Mouse (Mus musculus) activated CD4-positive, CD25-positive, alpha-beta regulatory T cell, adult 4 months (primary cell): ENCODE results near the gene Ptprcap. TPM values are rescaled to one million over a fixed set of nuclear protein-coding genes. Genes with fewer than 3 reads are reported as not detected.
A peak's percentile ranks its signal among the peaks of the same experiment; 100 is the strongest.

Experiments used
- ATAC-seq: one replicate; pipeline ENCODE4 v1.8.0; 2017
- polyA plus RNA-seq, 2 experiments: library from polyadenylated mRNA; unstranded; fragments of 100-300 nt; shearing (Covaris generic); gene quantifications; one replicate each; pipeline ENCODE4 v1.2.1; 2017

Ptprcap gene
- polyA plus RNA-seq, 2 experiments from 2014 or later, result 1,013 to 1,027 TPM

DNA sequence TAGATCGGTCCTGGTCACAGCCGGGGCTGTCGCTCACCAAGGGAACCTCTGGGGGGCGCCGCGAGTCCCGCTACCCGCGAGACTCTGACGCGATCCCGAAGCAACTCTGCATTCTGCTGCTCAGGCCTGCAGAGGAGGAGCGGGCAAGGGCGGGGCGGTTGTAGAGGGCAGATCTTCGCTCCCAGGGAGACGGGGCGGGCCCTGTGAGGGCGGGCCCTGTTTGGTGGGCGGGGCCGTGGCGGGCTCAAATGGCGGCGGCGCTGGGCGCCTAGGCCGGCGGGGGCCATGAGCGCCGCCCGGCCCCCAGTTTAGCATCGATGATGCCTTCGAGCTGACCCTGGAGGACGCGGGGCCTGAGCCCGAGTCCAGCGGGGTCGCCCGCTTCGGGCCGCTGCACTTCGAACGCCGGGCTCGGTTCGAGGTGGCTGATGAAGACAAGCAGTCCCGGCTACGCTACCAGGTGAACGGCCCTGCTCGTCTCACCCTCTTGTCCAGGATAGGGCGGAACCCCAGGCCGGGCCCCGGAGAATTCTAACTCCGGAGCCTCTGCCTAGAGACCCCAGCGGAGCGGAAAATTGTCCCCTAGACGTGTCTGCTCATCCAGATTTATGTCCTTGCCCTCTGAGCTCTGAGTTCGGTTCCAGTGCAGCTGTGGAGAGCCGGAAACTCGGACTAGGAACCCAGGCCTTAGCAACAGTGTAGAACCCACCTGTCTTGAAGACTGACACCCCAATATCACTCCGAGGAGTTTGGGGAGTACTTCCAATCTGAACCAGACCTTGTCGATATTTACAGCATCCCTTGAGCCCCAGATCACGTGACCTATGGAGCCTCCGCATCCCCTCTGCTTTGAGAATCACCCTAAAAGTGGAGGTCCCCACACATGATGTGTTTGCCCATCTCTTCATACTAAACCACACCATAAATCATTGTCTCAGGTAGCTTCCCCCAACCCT, 27.4 kb upstream of the Ptprcap start, which contains the start of gene Aip:
TSS of gene Aip (minus strand) at position 118 of the 956 bp plus-strand sequence.
- peak; percentile 71 for ATAC-seq

DNA sequence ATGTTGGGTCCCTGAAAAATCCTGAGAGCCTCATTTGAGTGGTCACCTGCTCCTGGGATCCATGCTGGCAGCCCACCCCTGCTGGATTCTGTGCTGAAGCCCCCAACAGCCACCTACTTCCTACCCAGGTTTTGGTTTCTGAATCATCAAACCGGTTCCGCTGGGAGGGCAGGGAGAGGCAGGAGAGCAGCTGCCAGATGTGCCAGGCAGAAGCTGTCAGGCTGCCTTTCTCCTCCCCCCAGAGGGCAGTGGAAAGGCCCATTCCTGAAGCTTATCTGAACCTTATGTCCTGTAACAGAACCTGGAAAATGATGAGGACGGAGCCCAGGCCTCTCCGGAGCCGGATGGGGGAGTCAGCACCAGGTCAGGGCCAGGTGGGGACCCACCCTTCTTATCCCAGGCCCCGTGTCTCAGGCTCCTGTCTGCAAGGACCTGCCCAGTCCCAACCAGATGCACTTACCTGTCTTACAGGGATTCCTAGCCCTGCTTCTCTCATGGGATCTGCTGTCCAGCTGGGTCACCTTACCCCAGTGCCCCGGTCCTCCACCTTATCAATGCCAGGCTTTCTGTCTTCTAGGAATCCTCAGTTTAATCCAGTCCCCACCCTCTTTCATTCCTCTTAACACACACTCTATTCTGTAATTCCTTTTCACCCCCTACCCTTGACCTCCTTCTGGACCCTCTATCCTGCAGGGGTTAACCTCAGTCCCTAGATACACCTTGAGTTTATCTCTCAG, 26.5 kb upstream of the Ptprcap start:
- ATAC-seq, result no peak

DNA sequence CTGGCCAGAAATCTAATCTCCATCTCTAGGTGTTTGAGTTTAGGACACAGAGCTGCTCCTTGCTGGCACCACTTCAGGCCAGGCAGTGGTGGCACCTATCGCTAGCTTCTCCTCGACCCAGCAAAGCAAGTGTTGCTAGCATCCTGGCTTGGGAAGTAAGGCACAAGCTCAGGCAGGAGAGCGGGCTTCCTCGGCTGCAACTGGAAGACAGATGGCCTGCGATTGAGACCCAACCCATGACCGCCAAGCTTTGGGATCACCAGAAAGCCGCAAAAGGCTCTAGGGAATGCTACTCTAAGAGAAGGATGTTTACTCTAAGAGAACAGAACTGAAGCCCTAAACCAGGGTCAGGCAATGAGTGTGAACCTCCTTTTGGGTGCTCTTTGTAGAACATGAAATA, 23.9 kb upstream of the Ptprcap start:
- no peak for ATAC-seq

DNA sequence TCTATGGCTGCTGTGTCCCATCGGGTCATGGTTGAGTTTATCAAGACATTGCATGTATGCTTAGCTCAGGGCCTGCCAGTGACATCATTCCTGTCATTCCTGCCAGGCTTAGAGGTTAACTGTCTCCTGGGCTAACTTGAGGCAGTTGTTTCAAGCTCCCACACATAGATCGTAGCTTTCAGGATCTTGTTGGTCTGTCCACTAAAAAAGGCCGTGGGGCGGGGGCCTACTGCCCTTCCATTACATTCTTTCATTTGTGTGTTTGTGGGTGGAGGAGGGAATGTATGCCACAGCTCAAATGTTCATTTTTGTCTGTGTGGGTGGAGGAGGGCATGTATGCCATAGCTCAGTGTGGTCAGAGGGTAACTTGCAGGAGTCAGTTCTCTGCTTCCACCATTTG, 23.3 kb upstream of the Ptprcap start:
- no peak for ATAC-seq

DNA sequence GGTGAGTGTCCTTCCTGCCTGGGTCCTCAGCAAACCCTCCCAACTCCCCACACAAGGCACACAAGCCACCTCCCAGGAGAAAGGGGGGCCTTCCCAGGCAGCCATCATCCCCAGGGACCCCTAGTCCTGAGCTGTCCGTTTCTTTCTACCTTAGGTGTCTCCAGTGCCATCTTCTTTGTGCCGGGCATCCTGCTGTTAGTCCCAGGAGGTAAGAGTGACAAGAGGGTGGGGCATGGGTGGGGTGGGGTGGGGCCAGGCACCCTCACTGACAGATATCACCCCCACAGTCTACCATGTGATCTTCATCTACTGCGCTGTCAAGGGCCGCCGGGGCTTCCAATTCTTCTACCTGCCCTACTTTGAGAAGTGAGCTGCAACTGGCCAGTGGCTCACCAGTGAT, 22.3 kb upstream of the Ptprcap start:
- no peak for ATAC-seq

DNA sequence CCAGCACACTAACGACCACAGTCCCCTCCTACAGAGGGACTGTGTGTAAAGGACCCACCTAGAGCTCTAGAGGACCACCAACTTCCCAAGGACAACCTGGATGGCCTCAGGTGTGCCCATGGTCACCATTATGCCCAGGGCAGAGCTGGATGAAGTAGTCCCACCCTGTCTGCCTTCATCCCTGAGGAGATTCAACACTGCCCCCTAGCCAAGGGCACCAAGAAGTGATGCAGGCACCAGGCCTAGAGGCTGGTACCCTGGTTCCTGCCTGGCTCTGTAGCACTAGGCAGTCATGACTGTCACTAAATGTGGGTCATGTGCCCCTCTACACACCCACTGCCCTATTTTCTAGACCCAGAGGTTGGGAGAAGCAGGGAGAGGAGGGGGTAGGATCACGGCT, 21.6 kb upstream of the Ptprcap start:
- ATAC-seq, result no peak

DNA sequence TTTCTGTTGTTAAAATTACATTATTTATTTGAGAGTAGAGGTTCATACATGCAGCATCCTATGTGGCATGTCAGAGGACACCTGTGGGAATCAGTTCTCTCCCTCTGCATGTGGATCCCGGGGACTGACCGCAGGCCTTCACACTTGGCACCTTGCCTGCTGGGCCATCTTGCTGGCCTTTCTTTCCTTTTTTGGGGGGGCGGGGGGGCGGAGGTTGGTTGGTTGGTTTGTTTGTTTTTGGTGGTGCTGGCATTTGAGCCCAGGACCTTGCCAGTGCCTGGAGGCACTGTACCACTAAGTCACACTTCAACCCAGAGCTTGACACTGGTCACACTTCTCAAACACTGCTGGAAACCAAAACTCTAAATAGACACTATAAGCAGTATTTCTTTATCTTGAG, 19.1 kb upstream of the Ptprcap start:
- no peak for ATAC-seq

DNA sequence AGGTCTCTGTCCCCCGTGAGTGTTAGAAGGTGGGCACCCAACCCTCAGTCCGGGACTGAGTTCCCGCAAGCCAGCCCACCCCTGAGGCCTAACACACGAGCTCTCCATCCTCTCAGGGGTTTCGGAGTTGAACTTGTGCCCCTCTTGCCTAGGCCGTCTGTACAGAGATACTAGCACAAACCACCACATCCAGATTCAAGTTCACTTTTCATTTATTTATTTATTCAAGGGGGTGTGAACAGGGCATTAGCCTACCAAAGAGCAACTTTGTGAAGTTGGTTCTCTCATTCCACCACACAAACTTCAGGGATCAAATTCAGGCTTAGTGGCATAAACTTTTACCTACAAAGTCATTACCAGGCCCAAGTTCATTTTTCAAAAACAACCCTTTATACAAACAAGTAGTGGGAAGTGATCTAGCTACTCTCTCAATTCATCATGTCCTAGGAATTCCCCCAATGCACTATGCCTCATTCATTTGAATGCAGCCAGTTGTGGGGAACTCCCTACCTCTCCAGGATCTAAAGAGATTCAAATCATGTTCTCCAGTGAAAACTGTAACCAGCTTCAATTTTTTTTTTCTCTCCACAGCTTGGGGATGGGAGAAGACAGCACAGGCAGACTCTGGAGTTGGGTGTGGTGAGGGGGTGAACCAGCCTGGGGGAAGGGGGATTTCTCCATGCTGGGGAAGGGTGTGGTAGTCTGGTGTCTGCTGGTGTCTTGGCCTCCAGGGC, 18.0 kb upstream of the Ptprcap start:
- ATAC-seq, result peak; percentile 77

DNA sequence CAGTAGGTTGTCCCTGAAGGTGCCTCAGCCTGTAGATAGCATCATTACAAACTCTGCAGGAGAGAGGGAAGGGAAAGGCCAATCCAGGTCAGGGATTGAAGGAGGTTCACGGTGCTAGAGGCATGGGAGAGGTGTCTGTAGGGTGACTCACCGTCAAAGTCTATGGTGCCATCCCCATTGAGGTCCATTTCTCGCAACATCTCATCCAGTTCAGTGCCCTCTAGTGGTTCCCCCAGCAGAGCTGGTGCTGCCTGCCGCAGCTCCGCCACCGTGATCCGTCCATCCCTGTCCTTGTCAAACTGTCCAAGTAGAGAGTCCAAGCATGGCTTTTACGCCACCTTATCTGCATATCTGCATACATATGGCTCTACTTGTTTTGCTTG, 17.4 kb upstream of the Ptprcap start:
- peak; percentile 75 for ATAC-seq

DNA sequence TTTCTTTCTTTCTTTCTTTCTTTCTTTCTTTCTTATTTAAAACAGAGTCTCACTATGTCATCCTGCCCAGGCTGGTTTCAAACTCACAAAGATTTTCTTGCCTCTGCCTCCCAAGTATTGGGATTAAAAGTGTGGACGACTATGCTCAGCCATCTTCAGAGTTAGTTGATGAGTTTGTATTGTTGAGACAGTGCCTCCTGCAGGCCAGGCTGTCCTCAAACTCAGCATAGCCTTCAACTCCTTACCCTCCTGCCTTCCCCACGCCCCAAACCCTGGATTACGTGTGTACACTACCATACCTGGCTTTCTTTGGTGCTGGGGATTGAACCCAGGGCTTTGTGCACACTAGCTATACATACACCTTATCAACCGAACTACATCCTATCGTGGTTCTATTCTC, 16.9 kb upstream of the Ptprcap start:
- no peak for ATAC-seq

DNA sequence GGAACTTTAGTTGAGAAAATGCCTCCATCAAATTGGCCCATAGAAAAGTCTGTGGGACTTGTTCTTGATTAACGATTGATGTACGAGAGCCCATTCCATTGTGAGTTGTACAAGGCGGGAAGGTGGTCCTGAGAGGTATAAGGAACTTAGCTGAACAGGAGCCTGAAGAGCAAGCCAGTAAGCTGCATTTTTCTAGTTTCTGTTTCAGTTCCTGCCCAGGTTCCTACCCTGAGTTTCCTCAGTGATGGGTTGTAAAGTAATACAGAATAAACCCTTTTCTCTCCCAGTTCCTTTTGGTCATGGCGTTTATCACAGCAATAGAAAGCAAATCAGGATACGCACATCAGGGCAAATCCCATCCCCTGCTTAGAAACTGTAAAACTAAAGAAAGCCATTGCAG, 15.5 kb upstream of the Ptprcap start:
- no peak for ATAC-seq

DNA sequence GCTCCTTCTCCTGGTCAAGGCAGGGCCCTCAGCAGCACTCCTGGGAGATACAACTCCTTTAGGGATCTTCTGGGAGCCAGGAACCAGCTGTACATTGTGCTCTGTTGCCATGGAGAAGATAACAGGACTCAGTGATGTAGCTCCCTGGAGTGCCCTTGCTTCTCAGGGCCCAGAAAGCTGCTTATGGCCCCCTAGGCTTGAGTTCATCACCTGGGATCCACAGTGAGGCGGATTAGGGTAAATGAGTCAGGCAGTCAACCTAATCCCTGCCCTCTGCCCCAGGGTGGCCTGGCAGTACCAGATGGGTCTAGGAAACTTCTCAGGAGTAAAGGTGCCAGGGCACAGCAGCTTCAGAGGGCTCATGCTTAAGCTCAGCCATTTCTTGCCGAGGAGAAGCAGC, 14.0 kb upstream of the Ptprcap start, which contains the start of gene Gpr152:
TSS of gene Gpr152 (plus strand) at position 342 of the 400 bp plus-strand sequence.
- ATAC-seq, result no peak

DNA sequence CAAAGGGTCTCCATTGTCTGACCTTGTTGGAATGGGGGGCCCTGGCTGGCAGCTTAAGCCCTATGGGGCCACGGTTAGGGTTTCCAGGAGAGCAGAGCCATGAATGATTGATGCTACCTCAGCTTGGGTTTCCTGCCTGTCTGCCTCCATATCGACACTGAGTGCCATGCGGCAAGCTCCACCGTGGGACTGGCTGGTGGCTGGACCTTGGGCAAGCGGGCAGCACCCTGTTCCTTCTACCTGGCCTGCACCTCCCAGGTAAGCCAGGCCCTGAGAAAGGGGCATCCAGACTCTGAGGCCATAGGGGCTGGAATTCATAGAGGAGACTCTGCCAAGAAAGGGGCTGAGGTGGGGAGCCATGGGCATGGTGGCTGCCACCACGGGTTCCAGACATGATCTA, 13.3 kb upstream of the Ptprcap start:
- ATAC-seq, result no peak

DNA sequence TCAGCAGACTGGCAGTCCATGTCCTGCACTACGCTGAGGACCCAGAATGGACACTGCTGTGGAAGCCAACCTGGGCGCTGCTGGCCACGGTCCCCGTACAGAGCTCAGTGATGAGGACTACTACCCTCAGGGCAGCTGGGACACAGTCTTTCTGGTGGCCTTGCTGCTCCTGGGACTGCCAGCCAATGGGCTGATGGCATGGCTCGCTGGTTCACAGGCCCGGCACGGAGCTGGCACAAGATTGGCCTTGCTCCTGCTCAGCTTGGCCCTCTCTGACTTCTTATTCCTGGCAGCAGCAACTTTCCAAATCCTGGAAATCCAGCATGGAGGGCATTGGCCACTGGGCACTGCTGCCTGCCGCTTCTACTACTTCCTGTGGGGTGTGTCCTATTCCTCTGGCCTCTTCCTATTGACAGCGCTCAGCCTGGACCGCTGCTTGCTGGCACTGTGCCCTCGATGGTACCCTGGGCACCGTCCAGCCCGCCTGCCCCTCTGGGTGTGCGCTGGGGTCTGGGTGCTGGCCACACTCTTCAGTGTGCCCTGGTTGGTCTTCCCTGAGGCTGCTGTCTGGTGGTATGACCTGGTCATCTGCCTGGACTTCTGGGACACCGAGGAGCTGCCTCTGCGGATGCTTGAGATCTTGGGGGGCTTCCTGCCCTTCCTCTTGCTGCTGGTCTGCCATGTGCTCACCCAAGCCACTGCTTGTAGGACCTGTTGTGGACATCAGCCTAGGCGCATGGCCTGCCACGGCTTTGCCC, 10.8 kb upstream of the Ptprcap start:
- no peak for ATAC-seq

DNA sequence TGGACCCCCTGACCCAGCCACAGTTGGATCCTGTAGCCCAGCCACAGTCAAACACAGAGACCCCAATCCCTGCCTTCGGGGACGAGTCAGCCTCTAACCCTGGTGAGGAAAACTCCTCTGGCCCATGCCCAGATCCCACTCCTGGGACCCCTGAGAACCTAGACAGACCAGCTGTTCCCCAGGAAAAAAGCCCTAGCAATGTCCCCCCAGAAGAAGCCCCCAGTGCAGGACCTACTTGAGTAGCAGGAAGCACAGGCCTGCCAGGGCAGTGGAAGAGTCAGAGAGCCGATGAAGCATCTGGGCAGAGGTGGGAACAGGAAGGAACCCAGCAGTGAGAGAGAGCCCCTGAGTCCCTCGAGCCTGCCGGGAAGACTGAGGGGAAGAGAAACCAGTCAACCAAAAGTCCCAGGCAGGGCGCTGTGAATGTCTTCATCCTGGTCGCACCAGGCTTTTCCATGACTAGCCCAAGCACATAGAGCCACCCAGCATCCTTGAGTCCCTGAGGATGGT, 9.6 kb upstream of the Ptprcap start, which contains the start of gene Cabp4:
TSS of gene Cabp4 (minus strand) at position 275 of the 510 bp plus-strand sequence.
- ATAC-seq, result no peak

DNA sequence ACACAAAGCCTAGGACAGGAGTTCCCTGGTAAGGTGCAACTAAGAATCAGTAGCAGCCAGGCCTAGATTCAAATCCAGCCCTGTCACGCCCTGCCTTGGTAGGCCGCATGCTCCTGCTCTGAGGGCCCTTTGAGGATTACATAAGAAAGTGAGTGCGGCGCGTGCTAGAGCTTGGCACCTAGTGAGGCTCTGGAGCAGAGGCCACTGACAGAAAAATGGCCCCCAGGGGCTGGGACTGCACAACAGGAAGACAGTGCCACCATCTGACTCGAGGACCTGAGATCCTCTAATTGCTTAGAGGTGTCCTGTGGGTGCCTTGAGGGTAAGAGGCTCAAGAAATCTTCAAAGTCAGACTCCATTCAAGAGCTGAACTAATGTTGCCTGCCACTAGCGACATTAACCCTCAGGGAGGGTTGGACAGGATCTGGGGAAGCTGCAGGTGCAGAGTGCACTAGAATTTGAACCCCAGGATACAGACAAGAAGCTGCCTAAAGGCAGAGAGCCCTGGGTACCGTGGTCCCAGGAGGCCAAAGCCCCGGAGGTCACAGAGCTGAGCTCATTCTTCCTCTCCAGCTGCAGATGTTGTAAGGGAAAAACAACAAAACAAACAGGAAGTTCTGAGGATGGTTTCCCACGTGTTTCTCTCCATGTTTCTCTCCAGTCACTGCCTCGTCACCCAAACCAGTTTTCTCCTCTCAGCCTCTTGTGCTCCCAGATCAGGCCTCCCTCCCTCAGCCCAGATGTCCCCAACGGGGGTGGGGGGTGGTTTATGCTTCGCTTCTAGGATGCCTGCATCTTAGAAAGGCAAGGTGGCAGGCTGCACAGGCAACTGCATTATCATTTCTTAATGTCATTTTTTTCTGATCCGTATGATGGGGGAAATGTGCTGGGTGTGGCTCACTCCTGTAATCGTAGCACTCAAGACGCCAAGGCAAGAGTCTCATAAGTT, 8.6 kb upstream of the Ptprcap start:
- ATAC-seq, result no peak

DNA sequence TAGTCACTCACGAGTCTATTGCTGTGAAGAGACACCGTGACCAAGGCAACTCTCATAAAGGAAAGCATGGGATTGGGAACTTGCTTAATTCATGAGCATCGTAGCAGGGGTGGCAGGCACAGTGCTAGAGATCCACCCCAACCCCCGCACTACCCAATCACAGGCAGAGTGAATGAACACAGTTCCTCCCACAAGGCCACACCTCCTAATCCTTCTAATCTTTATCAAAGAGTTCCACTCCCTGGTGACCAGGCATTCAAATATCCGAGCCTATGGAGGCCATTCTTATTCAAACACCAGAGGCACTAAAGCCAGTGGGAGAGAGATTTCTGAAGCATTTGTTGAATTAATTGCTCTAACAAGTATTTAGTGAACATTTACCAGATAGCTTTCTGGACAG, 7.5 kb upstream of the Ptprcap start:
- ATAC-seq, result no peak

DNA sequence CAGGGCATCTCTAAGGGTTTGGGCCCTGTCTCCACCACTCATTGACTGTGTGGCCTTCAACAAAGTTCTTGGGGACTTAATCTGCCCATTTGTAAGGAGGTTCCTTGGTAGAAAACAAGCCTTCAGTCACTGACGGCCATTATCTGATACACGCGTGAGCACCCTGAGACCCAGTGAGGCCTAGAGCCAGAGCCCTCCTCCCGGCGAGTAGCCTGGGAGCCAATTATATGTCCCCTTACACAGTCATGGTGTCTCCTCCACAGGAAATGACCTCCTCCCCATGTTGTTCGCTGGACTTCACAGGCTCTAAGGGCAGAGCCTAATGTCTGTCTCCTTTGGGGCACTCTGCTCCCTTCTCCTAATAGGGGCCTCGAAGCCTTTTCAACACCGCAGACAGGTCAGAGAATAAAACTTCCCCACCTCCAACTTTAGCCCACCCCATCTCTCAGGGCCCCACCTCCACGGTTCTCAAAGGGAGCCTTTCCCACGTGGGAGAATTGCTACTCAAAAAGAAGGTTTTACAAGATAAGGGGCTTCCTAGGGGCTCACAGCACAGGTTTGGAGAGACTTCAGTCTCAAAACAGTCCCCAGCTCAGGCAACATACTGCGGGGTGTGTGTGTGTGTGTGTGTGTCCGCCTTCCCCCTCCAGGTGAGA, 6.9 kb upstream of the Ptprcap start:
- no peak for ATAC-seq

DNA sequence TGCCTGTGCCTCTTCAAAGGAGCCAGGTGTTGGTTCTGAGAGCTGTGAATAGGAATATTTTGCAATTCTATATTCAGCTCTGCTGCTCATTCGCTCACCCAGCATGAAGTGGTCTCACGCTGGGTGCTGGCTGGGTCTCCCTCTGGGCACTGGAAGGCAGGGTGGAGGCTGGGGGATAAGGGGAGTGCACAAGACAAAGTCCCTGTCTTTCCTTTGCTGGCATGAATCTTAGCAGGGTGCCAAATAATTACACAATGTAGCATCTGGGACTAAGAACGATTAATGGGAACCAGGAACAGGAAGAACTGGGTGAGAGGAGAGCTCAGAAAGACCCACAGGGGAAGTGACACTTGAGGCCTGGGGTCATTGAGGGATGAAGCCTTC, 6.4 kb upstream of the Ptprcap start:
- ATAC-seq, result no peak
